Mouse (Mus musculus) telencephalon, adult 2 months (tissue): ENCODE results near the gene Abcb9.
A peak's percentile ranks its signal among the peaks of the same experiment; 100 is the strongest.

Experiments used
- DNase-seq: peaks from one replicate; pipeline ENCODE4 v3.0.0-alpha.2; 2011; ENCODE audit warnings: low read depth, low spot score

The Abcb9 gene

GRCm38 (mm10) chr5:124031068-124031955, 64.3 kb downstream of the Abcb9 start:
- DNase-seq: no peak

GRCm38 (mm10) chr5:124030386-124031067, 65.1 kb downstream of the Abcb9 start:
- DNase-seq: no peak

GRCm38 (mm10) chr5:124029220-124030035, 66.2 kb downstream of the Abcb9 start:
- DNase-seq: no peak

- DNase-seq: no peak
Measured at GRCm38 (mm10) chr5:124028680-124029079, 66.9 kb downstream of the Abcb9 start.

GRCm38 (mm10) chr5:124027702-124028470, 67.7 kb downstream of the Abcb9 start:
- no peak for DNase-seq

GRCm38 (mm10) chr5:124026568-124026967, 69.0 kb downstream of the Abcb9 start:
- DNase-seq: no peak

- DNase-seq: no peak
Measured at GRCm38 (mm10) chr5:124025587-124026441, 69.8 kb downstream of the Abcb9 start.

- DNase-seq: no peak
Measured at GRCm38 (mm10) chr5:124025146-124025545, 70.5 kb downstream of the Abcb9 start.

- DNase-seq: no peak
Measured at GRCm38 (mm10) chr5:124024677-124025076, 70.9 kb downstream of the Abcb9 start.

- no peak for DNase-seq
Measured at GRCm38 (mm10) chr5:124022365-124022764, 73.2 kb downstream of the Abcb9 start.

- no peak for DNase-seq
Measured at GRCm38 (mm10) chr5:124021701-124022100, 73.9 kb downstream of the Abcb9 start.

GRCm38 (mm10) chr5:124021148-124021547, 74.5 kb downstream of the Abcb9 start:
- no peak for DNase-seq

GRCm38 (mm10) chr5:124019348-124020216, 76.0 kb downstream of the Abcb9 start:
- DNase-seq: peak; percentile 97

- no peak for DNase-seq
Measured at GRCm38 (mm10) chr5:124018651-124019050, 76.9 kb downstream of the Abcb9 start.

- DNase-seq: no peak
Measured at GRCm38 (mm10) chr5:124017941-124018340, 77.7 kb downstream of the Abcb9 start.

GRCm38 (mm10) chr5:124016291-124016821, 79.2 kb downstream of the Abcb9 start:
- DNase-seq: no peak

GRCm38 (mm10) chr5:124015727-124016126, 79.9 kb downstream of the Abcb9 start:
- DNase-seq: no peak

- DNase-seq: no peak
Measured at GRCm38 (mm10) chr5:124014791-124015251, 80.8 kb downstream of the Abcb9 start.

GRCm38 (mm10) chr5:124014180-124014579, 81.4 kb downstream of the Abcb9 start:
- DNase-seq: no peak
